Mouse (Mus musculus) forebrain, embryonic 14.5 days (tissue): Measurements from ENCODE around the gene Sdhc. TPM values are rescaled to one million over a fixed set of nuclear protein-coding genes. Genes with fewer than 3 reads are reported as not detected.
A peak's percentile ranks its signal among the peaks of the same experiment; 100 is the strongest.
"Not testable (repeated sequence)": the region's sequence is repeated elsewhere in the genome, so short reads cannot be mapped to it uniquely, and the experiment has no call there.

ENCODE experiments used
- ATAC-seq: fragments of 200-750 bp; cut with Nextera tagmentation; 2 replicates; pipeline ENCODE4 v1.8.0; 2017; ENCODE audit warnings: mild to moderate bottlenecking, moderate library complexity
- DNase-seq: peaks from one replicate; pipeline ENCODE4 v3.0.0-alpha.2; 2015; ENCODE audit warnings: low spot score
- H3K27ac ChIP-seq: fragments of 300-500 bp; sonication (generic); 2 replicates; pipeline ENCODE4 v1.5.1; 2014; ENCODE audit warnings: low read depth, mild to moderate bottlenecking, control low read depth, low read length, moderate library complexity
- H3K27me3 ChIP-seq: fragments of 300-500 bp; sonication (generic); replicated peaks from 2 replicates; pipeline ENCODE4 v1.6.1; 2014; ENCODE audit warnings: low read length, control low read depth, mixed read lengths; ENCODE audit not compliant: control insufficient read depth, insufficient read depth
- H3K36me3 ChIP-seq: fragments of 300-500 bp; sonication (generic); 2 replicates; pipeline ENCODE4 v1.6.1; 2014; ENCODE audit warnings: low read length, control low read depth; ENCODE audit not compliant: control insufficient read depth, insufficient read depth
- H3K4me1 ChIP-seq: fragments of 300-500 bp; sonication (generic); 2 replicates; pipeline ENCODE4 v1.6.1; 2014; ENCODE audit warnings: antibody characterized with exemption, low read length, control low read depth; ENCODE audit not compliant: control insufficient read depth, insufficient read depth
- H3K4me2 ChIP-seq: fragments of 300-500 bp; sonication (generic); 2 replicates; pipeline ENCODE4 v1.6.1; 2014; ENCODE audit warnings: mild to moderate bottlenecking, control low read depth, low read length
- H3K4me3 ChIP-seq: fragments of 300-500 bp; sonication (generic); 2 replicates; pipeline ENCODE4 v1.5.1; 2014; ENCODE audit warnings: low read depth, low read length, control low read depth
- H3K9ac ChIP-seq: fragments of 300-500 bp; sonication (generic); 2 replicates; pipeline ENCODE4 v1.6.1; 2014; ENCODE audit warnings: mild to moderate bottlenecking, low read length, control low read depth, moderate library complexity
- H3K9me3 ChIP-seq: fragments of 300-500 bp; sonication (generic); replicated peaks from 2 replicates; pipeline ENCODE4 v1.6.1; 2016; ENCODE audit warnings: low read length, control low read depth, mixed read lengths; ENCODE audit not compliant: control insufficient read depth
- WGBS: fragments of 180-500 bp; shearing (Covaris S2); extraction: QIAGEN DNeasy Blood & Tissue Kit; methylation state at CpG from one replicate; pipeline ENCODE4 v1.1.7; 2014; 5-methylcytosine and 5-hydroxymethylcytosine counted together
- polyA plus RNA-seq: library from polyadenylated mRNA; unstranded; fragments of >200 nt; fragmentation: Nextera tagmentation; extraction: Ambion mirVana; gene quantifications from 2 replicates; pipeline ENCODE4 v1.2.1, GENCODE M21; 2014

The Sdhc gene
- polyA plus RNA-seq, 1 experiment from 2014 or later: 310 TPM

DNA sequence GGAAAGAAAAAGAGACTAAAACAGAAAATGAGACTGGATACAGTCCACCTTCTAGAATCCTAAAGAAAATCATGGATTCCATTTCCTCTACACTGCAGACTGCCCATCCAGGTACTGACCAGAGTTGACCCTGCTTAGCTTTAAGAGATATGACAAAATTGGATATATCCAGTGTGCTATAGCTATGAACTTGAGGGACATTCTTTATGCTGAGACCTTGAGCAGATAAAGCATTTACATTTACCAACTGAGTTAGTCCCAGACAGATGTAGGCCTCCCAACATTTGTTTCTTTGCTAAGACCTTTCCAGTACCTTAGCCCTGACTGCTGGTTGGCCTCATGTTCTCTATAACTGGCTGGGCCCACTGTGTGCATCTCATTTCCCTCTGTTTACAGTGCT lies 7.6 kb upstream of the Sdhc start:
- no peak overlapping the region for H3K4me2 ChIP-seq
- no peaks in the 10 kb centered on the region for H3K9me3 ChIP-seq
- ATAC-seq (no peak), DNase-seq (no peak)
- H3K9ac ChIP-seq: no peak overlapping the region
- H3K27me3 ChIP-seq: peaks cover 20% of the 10 kb centered on the region
- no peak overlapping the region for H3K4me3 ChIP-seq
- no peaks in the 10 kb centered on the region for H3K36me3 ChIP-seq
- H3K27ac ChIP-seq: no peak overlapping the region
- no peaks in the 10 kb centered on the region; the same call in 1 of the 2 replicates for H3K4me1 ChIP-seq

DNA sequence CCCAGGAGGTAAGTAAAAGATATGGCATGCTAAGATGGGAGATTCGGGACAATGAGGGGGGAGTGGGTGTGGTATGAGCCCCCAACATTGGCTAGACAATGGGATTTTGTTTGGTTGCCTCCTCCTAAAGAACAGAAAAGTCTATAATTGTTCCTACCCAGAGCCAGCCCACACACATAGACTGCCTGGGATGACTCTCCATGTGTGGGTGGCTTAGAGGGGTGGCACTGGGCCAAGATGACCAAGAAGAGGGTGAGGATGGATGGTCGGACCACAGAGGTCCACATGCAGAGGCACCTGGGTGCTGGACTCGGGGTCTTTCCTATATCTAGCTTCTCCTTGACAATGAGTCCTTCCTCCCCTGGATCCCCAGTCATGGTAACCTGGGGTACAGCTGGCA lies 6.2 kb upstream of the Sdhc start:
- peaks cover 20% of the 10 kb centered on the region for H3K27me3 ChIP-seq
- DNase-seq (no peak), ATAC-seq (no peak)
- no peaks in the 10 kb centered on the region; the same call in 1 of the 2 replicates for H3K4me1 ChIP-seq
- no peak overlapping the region for H3K4me3 ChIP-seq
- no peaks in the 10 kb centered on the region for H3K36me3 ChIP-seq
- H3K27ac ChIP-seq: no peak overlapping the region
- 73% methylated on average over 3 of the region's 3 CpGs for WGBS
- no peaks in the 10 kb centered on the region for H3K9me3 ChIP-seq
- H3K4me2 ChIP-seq: no peak overlapping the region
- no peak overlapping the region for H3K9ac ChIP-seq

DNA sequence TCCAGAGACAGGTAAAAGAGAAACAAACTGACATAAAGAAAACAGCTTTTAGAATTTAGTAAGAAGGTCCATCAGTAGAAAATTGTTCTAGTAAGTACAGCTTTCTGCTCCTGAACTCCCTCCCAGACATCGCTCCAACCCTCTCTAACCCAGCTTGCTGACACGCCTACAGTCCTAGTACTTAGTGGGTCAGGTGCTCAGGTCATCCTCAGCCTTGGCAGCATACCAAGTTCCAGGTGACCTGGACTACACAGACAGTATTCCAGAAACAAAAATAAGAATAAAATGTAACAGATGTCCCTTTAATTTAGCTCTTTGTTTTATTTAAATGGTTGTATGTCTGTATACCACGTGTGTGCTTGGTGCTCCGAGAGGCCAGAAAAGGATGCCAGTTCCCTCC lies 1.6 kb upstream of the Sdhc start:
- H3K27ac ChIP-seq: no peak overlapping the region
- H3K4me1 ChIP-seq: peaks cover 11% of the 10 kb centered on the region
- WGBS: 78% methylated on average over 4 of the region's 4 CpGs
- ATAC-seq: no peak
- no peak overlapping the region for H3K9ac ChIP-seq
- no peak overlapping the region for H3K4me3 ChIP-seq
- no peaks in the 10 kb centered on the region for H3K27me3 ChIP-seq
- H3K4me2 ChIP-seq: no peak overlapping the region
- H3K9me3 ChIP-seq: no peaks in the 10 kb centered on the region
- H3K36me3 ChIP-seq: no peaks in the 10 kb centered on the region
- DNase-seq: no peak

DNA sequence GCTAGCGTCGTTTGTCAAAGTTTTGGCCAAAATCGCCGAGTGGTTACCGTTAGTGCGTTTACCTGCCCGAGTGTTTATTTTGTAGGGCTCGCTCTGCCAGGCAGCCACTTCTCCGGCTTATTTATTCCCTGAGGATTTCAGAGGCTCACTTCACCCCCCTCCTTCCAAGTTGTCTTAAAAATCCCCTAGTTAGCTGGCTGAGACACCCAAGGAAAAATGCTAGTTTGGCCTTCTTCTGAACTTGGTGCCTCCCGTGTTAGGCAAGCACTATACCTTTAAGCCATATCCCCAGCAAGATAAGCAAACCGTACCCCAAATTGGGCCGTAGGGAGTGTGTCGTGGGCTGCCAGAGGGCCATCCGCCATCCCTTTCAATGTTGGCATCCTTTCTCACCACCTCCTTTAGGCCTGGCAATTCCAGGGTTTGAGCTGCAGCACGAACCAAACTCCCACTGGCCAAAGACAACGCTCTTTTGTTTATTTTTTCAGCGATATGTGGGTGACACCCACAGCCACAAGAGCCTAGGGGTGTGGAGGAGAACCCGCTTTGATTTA lies 512 bp upstream of the Sdhc start:
- H3K27me3 ChIP-seq: no peaks in the 10 kb centered on the region
- 0 out of 2 replicates have a peak, but pooled peaks cover 1% of the 10 kb centered on the region for H3K36me3 ChIP-seq
- 5% methylated on average over 18 of the region's 18 CpGs for WGBS
- H3K27ac ChIP-seq: peak overlapping the region; percentile 46; the same call in 1 of the 2 replicates
- peak overlapping the region; percentile 85 for H3K4me3 ChIP-seq
- ATAC-seq (peak; percentile 54), DNase-seq (peak; percentile 19)
- H3K9me3 ChIP-seq: no peaks in the 10 kb centered on the region
- peaks cover 11% of the 10 kb centered on the region for H3K4me1 ChIP-seq
- H3K4me2 ChIP-seq: peak overlapping the region; percentile 88
- peak overlapping the region; percentile 87 for H3K9ac ChIP-seq

DNA sequence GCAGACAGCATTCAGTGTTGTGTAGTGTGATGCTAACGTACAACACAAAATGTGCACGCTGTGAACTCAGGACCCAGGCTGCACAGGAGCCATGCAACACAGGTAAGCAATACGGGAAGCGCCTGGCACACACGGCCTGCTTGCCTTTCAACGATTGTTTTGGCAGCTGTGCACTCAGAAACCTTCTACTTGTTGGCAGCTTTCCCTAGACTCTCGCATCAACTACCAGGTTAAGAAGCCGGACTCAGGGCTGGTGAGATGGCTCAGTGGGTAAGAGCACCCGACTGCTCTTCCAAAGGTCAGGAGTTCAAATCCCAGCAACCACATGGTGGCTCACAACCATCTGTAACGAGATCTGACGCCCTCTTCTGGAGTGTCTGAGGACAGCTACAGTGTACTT lies 7.4 kb downstream of the Sdhc start:
- not testable (repeated sequence) for H3K4me3 ChIP-seq, ATAC-seq, H3K9me3 ChIP-seq, H3K4me2 ChIP-seq, DNase-seq, H3K27me3 ChIP-seq, H3K27ac ChIP-seq, H3K4me1 ChIP-seq, H3K9ac ChIP-seq
- WGBS: 81% methylated on average over 9 of the region's 11 CpGs
- peaks cover 63% of the 10 kb centered on the region for H3K36me3 ChIP-seq

DNA sequence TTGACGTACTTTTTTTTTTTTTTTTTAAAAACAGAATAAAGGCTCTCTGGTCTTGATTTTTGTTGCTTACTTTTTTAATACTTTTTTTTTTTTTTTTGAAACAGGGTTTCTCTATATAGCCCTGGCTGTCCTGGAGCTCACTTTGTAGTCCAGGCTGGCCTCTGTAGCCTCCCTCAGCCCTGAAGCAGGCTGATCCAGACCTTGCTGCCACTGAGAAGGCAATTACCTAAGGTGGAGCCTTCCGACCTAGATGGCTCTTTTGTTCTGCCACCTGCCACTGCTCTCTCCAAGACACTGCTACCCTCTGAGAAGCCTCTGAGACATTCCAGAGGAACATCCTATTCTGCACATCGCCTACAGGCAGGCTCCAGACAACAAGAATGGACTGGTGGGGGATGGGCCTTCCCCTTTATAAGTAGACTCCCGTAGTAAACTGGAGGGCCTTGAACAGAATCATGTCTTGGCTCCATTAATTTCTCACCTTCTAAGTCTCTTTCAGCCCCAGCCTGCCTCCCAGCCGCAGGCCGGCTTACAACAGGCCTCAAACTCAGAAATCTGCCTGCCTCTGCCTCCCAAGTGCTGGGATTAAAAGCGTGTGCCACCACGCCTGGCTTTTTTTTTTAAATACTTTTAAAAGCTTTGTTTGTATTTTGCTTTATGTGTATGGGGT lies 12.8 kb downstream of the Sdhc start:
- not testable (repeated sequence) for H3K4me3 ChIP-seq, H3K9me3 ChIP-seq, DNase-seq, H3K9ac ChIP-seq, ATAC-seq, H3K4me2 ChIP-seq, H3K27ac ChIP-seq, H3K4me1 ChIP-seq, H3K27me3 ChIP-seq
- WGBS: 89% methylated on average over 8 of the region's 8 CpGs
- peaks cover 79% of the 10 kb centered on the region for H3K36me3 ChIP-seq

DNA sequence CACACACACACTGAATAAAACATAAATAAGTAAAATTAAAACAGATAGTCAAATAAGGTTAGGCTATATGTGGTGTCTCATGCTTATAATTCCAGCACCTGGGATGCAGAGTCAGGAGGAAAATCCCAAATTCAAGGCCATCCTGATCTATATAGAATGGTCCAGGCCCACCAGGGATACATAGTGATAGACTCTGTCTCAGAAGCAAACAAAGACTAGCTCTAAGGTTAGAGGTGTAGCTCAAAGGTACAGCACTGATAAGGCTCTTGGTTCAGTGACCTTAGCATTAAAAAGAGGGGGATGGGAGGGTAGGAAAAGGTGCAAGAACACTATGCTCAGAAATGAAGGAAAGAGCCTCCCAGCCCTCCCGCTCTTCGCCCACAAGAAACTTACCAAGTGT lies 14.8 kb downstream of the Sdhc start:
- Histone ChIP-seq H3K27me3 (no peaks in the 10 kb centered on the region), H3K27ac (no peak overlapping the region), H3K9me3 (no peaks in the 10 kb centered on the region), H3K4me2 (no peak overlapping the region), H3K4me3 (no peak overlapping the region), H3K36me3 (peaks cover 74% of the 10 kb centered on the region), H3K4me1 (no peaks in the 10 kb centered on the region), H3K9ac (no peak overlapping the region)
- no peak for ATAC-seq
- 99% methylated on average over 2 of the region's 2 CpGs for WGBS
- DNase-seq: no peak

DNA sequence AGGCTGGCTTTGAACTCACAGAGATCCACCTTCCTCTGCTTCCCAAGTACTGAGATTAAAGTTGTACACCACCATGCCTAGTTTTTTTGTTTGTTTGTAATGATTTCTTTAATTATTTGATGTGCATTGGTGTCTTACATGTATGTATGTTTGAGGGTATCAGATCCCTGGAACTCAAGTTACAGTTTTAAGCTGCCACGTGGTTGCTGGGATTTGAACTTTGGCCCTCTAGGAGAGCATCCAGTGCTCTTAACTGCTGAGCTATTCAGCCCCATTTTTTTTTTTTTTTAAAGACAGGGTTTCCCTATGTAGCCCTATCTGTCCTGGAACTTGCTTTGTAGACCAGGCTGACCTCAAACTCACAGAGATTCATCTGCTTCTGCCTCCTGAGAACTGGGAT lies 19.4 kb downstream of the Sdhc start:
- no peak overlapping the region for H3K9ac ChIP-seq
- no peaks in the 10 kb centered on the region for H3K27me3 ChIP-seq
- no peak overlapping the region for H3K27ac ChIP-seq
- ATAC-seq (no peak), DNase-seq (no peak)
- peaks cover 72% of the 10 kb centered on the region for H3K36me3 ChIP-seq
- no peaks in the 10 kb centered on the region for H3K9me3 ChIP-seq
- no peak overlapping the region for H3K4me2 ChIP-seq
- H3K4me3 ChIP-seq: no peak overlapping the region
- WGBS: 95% methylated on average over 1 of the region's 1 CpGs
- H3K4me1 ChIP-seq: no peaks in the 10 kb centered on the region

DNA sequence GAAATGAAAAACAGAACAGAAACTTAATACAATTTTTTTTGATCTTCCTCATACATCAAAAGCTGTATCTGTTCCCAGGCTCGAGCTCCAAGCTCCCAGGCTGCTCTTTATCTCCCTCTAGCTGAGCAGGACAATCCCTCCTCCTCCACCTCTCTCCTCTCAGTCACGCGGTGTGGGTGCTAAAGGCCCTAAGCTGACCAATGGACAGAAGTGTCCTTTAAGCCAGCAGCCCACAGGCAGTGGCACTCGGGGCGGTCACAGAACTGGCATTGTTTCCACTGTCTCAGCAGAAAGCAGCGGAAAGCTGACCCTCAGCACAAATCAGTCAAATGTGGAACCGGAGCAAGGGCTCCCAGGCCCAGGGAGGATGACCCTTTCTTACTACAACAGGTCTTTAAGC lies 21.2 kb downstream of the Sdhc start:
- DNase-seq: no peak
- Histone ChIP-seq H3K36me3 (peaks cover 55% of the 10 kb centered on the region), H3K9ac (no peak overlapping the region)

More for the DNA sequence above, 21.2 kb downstream of the Sdhc start:
- H3K27me3 ChIP-seq: no peaks in the 10 kb centered on the region
- WGBS: 71% methylated on average over 7 of the region's 7 CpGs
- no peak overlapping the region for H3K27ac ChIP-seq
- H3K9me3 ChIP-seq: no peaks in the 10 kb centered on the region
- H3K4me1 ChIP-seq: no peaks in the 10 kb centered on the region
- ATAC-seq: no peak
- no peak overlapping the region for H3K4me3 ChIP-seq
- H3K4me2 ChIP-seq: no peak overlapping the region
